ENCODE assay signal across 12 mouse cellular contexts in genomic region chr5:125358270-125358608, GRCm38 (mm10). TPM values are rescaled to one million over a fixed set of nuclear protein-coding genes. Genes with fewer than 3 reads are reported as not detected.
A peak's percentile ranks its signal among the peaks of the same experiment; 100 is the strongest.
DNase-seq lines count a peak whose midpoint lies in the region; ATAC-seq and TF ChIP-seq lines count a peak whose summit lies in the region.
"Had no signal": no experiment of that assay in that cellular context is flagged by ENCODE, and none has a peak within 500 bp of the region (broad histone marks: within the 10 kb centered on the region; RNA-seq: fewer than 3 reads in every experiment).

No protein-coding gene starts in this region.

- peaks cover 20% of the 10 kb centered on the region for H3K4me1 ChIP-seq in heart, embryonic 10.5 days
- peaks cover 5 to 35% of the 10 kb centered on the region in 2 experiments; a peak in 3 of 4 replicates for H3K4me1 ChIP-seq in CH12.LX (ENCODE audit: control insufficient read depth in 1 of 2, insufficient read depth in 2 of 2)
- peaks cover 21% of the 10 kb centered on the region for H3K4me1 ChIP-seq in embryonic facial prominence, embryonic 10.5 days

- 68% methylated on average over 5 of the region's 5 CpGs for WGBS in heart, embryonic 10.5 days
- 5% methylated on average over 5 of the region's 5 CpGs for WGBS in macrophage (ENCODE audit: missing documents)
- WGBS in embryonic facial prominence, embryonic 10.5 days = 79% methylated on average over 5 of the region's 5 CpGs

- H3K27ac ChIP-seq in heart, embryonic 10.5 days = peak overlapping the region; percentile 67; the same call in 1 of the 2 replicates
- no peak overlapping the region for H3K27ac ChIP-seq in CH12.LX (ENCODE audit: insufficient read depth, low read depth)
- H3K27ac ChIP-seq in macrophage = peak overlapping the region; percentile 83
- no peak overlapping the region for H3K27ac ChIP-seq in embryonic facial prominence, embryonic 10.5 days (replicated peaks)
- H3K27ac ChIP-seq: hindbrain, embryonic 14.5 days had no signal

- no peaks in the 10 kb centered on the region for H3K36me3 ChIP-seq in heart, embryonic 10.5 days
- H3K36me3 ChIP-seq in CH12.LX (replicated peaks in 1 of 2; ENCODE audit: control insufficient read depth in 1 of 2, insufficient read depth in 1 of 2, low read length in 1 of 2) = no peaks in the 10 kb centered on the region
- H3K36me3 ChIP-seq in macrophage (ENCODE audit: inconsistent target) = no peaks in the 10 kb centered on the region
- H3K36me3 ChIP-seq in embryonic facial prominence, embryonic 10.5 days (replicated peaks) = no peaks in the 10 kb centered on the region

- H3K79me2 ChIP-seq in CH12.LX (replicated peaks; ENCODE audit: control insufficient read depth, extremely low read depth, insufficient read depth, poor library complexity, severe bottlenecking) (no peaks in the 10 kb centered on the region), macrophage (ENCODE audit: inconsistent target) (no peaks in the 10 kb centered on the region)

- TF ChIP-seq RAD21 in CH12.LX (IDR thresholded peaks at IDR 0.05; ENCODE audit: low read depth, low read length) = no peak

- no peak overlapping the region for H3K9ac ChIP-seq in CH12.LX (ENCODE audit: insufficient read depth, low read depth)
- H3K9ac ChIP-seq: forebrain, postnatal 0 days; hindbrain, embryonic 14.5 days had no signal

- TF ChIP-seq EP300 in CH12.LX (IDR thresholded peaks at IDR 0.05; ENCODE audit: low read length) = no peak

- H3K9me3 ChIP-seq in heart, embryonic 10.5 days = 0 out of 2 replicates have a peak, but pooled peaks cover under 1% of the 10 kb centered on the region
- peaks cover 17% of the 10 kb centered on the region for H3K9me3 ChIP-seq in CH12.LX (replicated peaks; ENCODE audit: low read length)
- 0 out of 2 replicates have a peak, but pooled peaks cover 1% of the 10 kb centered on the region for H3K9me3 ChIP-seq in embryonic facial prominence, embryonic 10.5 days

- no peaks in the 10 kb centered on the region for H3K27me3 ChIP-seq in heart, embryonic 10.5 days (ENCODE audit: insufficient read depth, poor library complexity, severe bottlenecking)
- H3K27me3 ChIP-seq in CH12.LX (replicated peaks) = no peaks in the 10 kb centered on the region
- no peaks in the 10 kb centered on the region for H3K27me3 ChIP-seq in embryonic facial prominence, embryonic 10.5 days (replicated peaks; ENCODE audit: low read depth, poor library complexity, severe bottlenecking)

- peak overlapping the region; percentile 90 for H3K4me2 ChIP-seq in CH12.LX (ENCODE audit: insufficient read depth, low read depth, poor library complexity, severe bottlenecking)
- H3K4me2 ChIP-seq: hindbrain, embryonic 14.5 days had no signal

- ATAC-seq in hematopoietic stem cell, adult 5-6 weeks (replicated peaks in 1 of 2; ENCODE audit: insufficient read depth in 1 of 2, low FRiP score in 2 of 2, low TSS enrichment in 1 of 2, low read depth in 1 of 2, poor library complexity in 2 of 2, severe bottlenecking in 2 of 2) = peak; percentile 93 to 95
- ATAC-seq: forebrain, postnatal 0 days had no signal

- TF ChIP-seq POLR2A in CH12.LX (IDR thresholded peaks at IDR 0.05; ENCODE audit: low read depth, low read length) = no peak

- dilution Hi-C loops in CH12.LX (cut with MboI; ENCODE audit: extremely low pct_ligation_motif_present, extremely low pct_unique_long_range_greater_than_20kb, low sequenced_read_pairs) = no loop called here

- intact Hi-C loops in heart, postnatal 14 days (cut with DNase I) = no loop called here

- DNase-seq in heart, embryonic 10.5 days (ENCODE audit: low spot score) = no peak
- DNase-seq in heart, postnatal 14 days = no peak
- peak; percentile 66 for DNase-seq in CH12.LX (ENCODE audit: extremely low read depth)
- no peak for DNase-seq in adrenal gland, postnatal 4 days (ENCODE audit: low spot score in 2 of 2)
- DNase-seq in embryonic facial prominence, embryonic 10.5 days (ENCODE audit: low spot score) = no peak
- DNase-seq in urinary bladder, adult 18-20 months (ENCODE audit: low spot score in 2 of 2) = no peak
- DNase-seq: forebrain, postnatal 0 days; kidney, postnatal 25 days had no signal

- in situ Hi-C loops in CH12.LX (cut with MboI; ENCODE audit: low pct_ligation_motif_present, low pct_unique_long_range_greater_than_20kb, low sequenced_read_pairs) = loop anchor here (5.0 kb wide), 1 partner anchor 86 kb away; no protein-coding TSS in a partner anchor

- TF ChIP-seq CTCF in CH12.LX (conservative IDR thresholded peaks at IDR 0.05 in 1 of 2, IDR thresholded peaks at IDR 0.05 in 1 of 2; ENCODE audit: low read depth in 2 of 2, low read length in 2 of 2) = no peak; a peak in 1 of 4 replicates

- no peak overlapping the region for H3K4me3 ChIP-seq in heart, embryonic 10.5 days
- peak overlapping the region in 2 of 3 experiments; percentile 16 to 30 for H3K4me3 ChIP-seq in CH12.LX (replicated peaks in 1 of 3; ENCODE audit: low read depth in 2 of 3, low read length in 2 of 3, poor library complexity in 1 of 3)
- H3K4me3 ChIP-seq in macrophage (ENCODE audit: inconsistent target) = peak overlapping the region; percentile 8; the same call in 1 of the 2 replicates
- no peak overlapping the region for H3K4me3 ChIP-seq in embryonic facial prominence, embryonic 10.5 days

TF ChIP-seq in CH12.LX, 34 proteins besides CTCF, POLR2A, EP300 and RAD21:
- TF ChIP-seq E2F4 (IDR thresholded peaks at IDR 0.05; ENCODE audit: insufficient replicate concordance, low read depth, low read length) = no peak
- TF ChIP-seq TCF12 (IDR thresholded peaks at IDR 0.05; ENCODE audit: low read depth, low read length) = no peak
- no peak for TF ChIP-seq ETS1 (conservative IDR thresholded peaks at IDR 0.05; ENCODE audit: low read depth, low read length)
- no peak for TF ChIP-seq RCOR1 (conservative IDR thresholded peaks at IDR 0.05; ENCODE audit: low read depth, low read length)
- TF ChIP-seq GABPA (IDR thresholded peaks at IDR 0.05; ENCODE audit: insufficient replicate concordance, low read depth, low read length) = no peak
- TF ChIP-seq MAFK (IDR thresholded peaks at IDR 0.05; ENCODE audit: insufficient replicate concordance, low read length) = no peak
- TF ChIP-seq MEF2A (IDR thresholded peaks at IDR 0.05; ENCODE audit: borderline replicate concordance, low read depth, low read length) = no peak
- TF ChIP-seq ELF1 (IDR thresholded peaks at IDR 0.05; ENCODE audit: low read depth, low read length) = 0 out of 2 replicates have a peak, but pooled peaks have one; percentile 12

RNA-seq across cellular contexts. Expression of gene Scarb1, which starts 17.3 kb away (rescaled TPM):
- 73.1 and 94.3 TPM in 2 replicates for polyA plus RNA-seq in heart, embryonic 10.5 days (2016; fragmentation: Nextera tagmentation; extraction: Ambion mirVana)
- 10 to 100 TPM; 60.1 to 77.5 TPM for total RNA-seq in heart, postnatal 14 days (2021)
- total RNA-seq in CH12.LX (2012; rRNA removed) (11.6 and 12.3 TPM in 2 replicates), CH12.LX (2014; rRNA removed) (16.3 and 20.0 TPM in 2 replicates)
- polyA plus RNA-seq in CH12.LX (2012; ENCODE audit: insufficient read length, low read depth) (24.6 and 24.7 TPM in 2 replicates), macrophage (2018) (80.8 to 94.6 TPM (median 83.7 TPM) in 3 replicates)
- 35.7 and 45.6 TPM in 2 replicates for total RNA-seq in hematopoietic stem cell, adult 5-6 weeks (2017)
- total RNA-seq in macrophage (2018; cell fraction: chromatin; rRNA removed) = 100 to 1,000 TPM in 4 of 26 experiments, 10 to 100 TPM in 21, 1 to 10 TPM in 1; 8.4 to 109 (median 52.5) TPM
- 10 to 100 TPM; 43.9 to 88.4 (median 58.6) TPM for total RNA-seq in macrophage (2018; cell fraction: cytosol; rRNA removed)
- 100 to 1,000 TPM in 2 of 26 experiments, 10 to 100 TPM in 24; 21.7 to 129 (median 52.7) TPM for total RNA-seq in macrophage (2018; cell fraction: nucleus; rRNA removed)
- total RNA-seq in adrenal gland, postnatal 4 days (2021) = 100 to 1,000 TPM; 582 to 655 TPM
- polyA plus RNA-seq in embryonic facial prominence, embryonic 10.5 days (2016; fragmentation: Nextera tagmentation; extraction: Ambion mirVana) = 43.2 and 47.3 TPM in 2 replicates

RNA-seq across cellular contexts. Expression of gene Gm10382, which starts 30.9 kb away (rescaled TPM):
- 0.34 and 0.67 TPM in 2 replicates for polyA plus RNA-seq in heart, embryonic 10.5 days (2016; fragmentation: Nextera tagmentation; extraction: Ambion mirVana)
- under 1 TPM in 1 of 2 experiments, not detected in 1; 0.24 TPM for total RNA-seq in heart, postnatal 14 days (2021)
- 0.59 and 0.80 TPM in 2 replicates for total RNA-seq in CH12.LX (2012; rRNA removed)
- not detected in 2 replicates for total RNA-seq in CH12.LX (2014; rRNA removed)
- polyA plus RNA-seq in CH12.LX (2012; ENCODE audit: insufficient read length, low read depth) = 0.87 and 1.1 TPM in 2 replicates
- total RNA-seq in hematopoietic stem cell, adult 5-6 weeks (2017) = 0.63 and 1.6 TPM in 2 replicates
- 1 to 10 TPM in 20 of 26 experiments, under 1 TPM in 5, not detected in 1; 0.41 to 6.7 (median 1.5) TPM for total RNA-seq in macrophage (2018; cell fraction: chromatin; rRNA removed)
- total RNA-seq in macrophage (2018; cell fraction: cytosol; rRNA removed) = under 1 TPM in 20 of 26 experiments, not detected in 6; 0.05 to 0.63 (median 0.18) TPM
- total RNA-seq in macrophage (2018; cell fraction: nucleus; rRNA removed) = 10 to 100 TPM in 1 of 26 experiments, 1 to 10 TPM in 18, under 1 TPM in 4, not detected in 3; 0.60 to 10.9 (median 2.2) TPM
- polyA plus RNA-seq in macrophage (2018) = not detected in 3 replicates
- under 1 TPM in 1 of 2 experiments, not detected in 1; 0.25 TPM for total RNA-seq in adrenal gland, postnatal 4 days (2021)
- polyA plus RNA-seq in embryonic facial prominence, embryonic 10.5 days (2016; fragmentation: Nextera tagmentation; extraction: Ambion mirVana) = 0.53 and 0.60 TPM in 2 replicates
- polyA plus RNA-seq: embryonic facial prominence, embryonic 11.5 days had no signal

RNA-seq across cellular contexts. Expression of gene Ubc, which starts 31.8 kb away (rescaled TPM):
- polyA plus RNA-seq in heart, embryonic 10.5 days (2016; fragmentation: Nextera tagmentation; extraction: Ambion mirVana) = 921 and 966 TPM in 2 replicates
- total RNA-seq in heart, postnatal 14 days (2021) = 1,000 to 10,000 TPM in 1 of 2 experiments, 100 to 1,000 TPM in 1; 947 to 1,009 TPM
- total RNA-seq in CH12.LX (2012; rRNA removed) = 466 and 486 TPM in 2 replicates
- 650 and 656 TPM in 2 replicates for total RNA-seq in CH12.LX (2014; rRNA removed)
- polyA plus RNA-seq in CH12.LX (2012; ENCODE audit: insufficient read length, low read depth) = 687 and 803 TPM in 2 replicates
- total RNA-seq in hematopoietic stem cell, adult 5-6 weeks (2017) = 339 and 386 TPM in 2 replicates
- 100 to 1,000 TPM in 23 of 26 experiments, 10 to 100 TPM in 3; 63.9 to 507 (median 213) TPM for total RNA-seq in macrophage (2018; cell fraction: chromatin; rRNA removed)
- total RNA-seq in macrophage (2018; cell fraction: cytosol; rRNA removed) = 1,000 to 10,000 TPM in 21 of 26 experiments, 100 to 1,000 TPM in 5; 601 to 2,041 (median 1,305) TPM
- 100 to 1,000 TPM; 220 to 953 (median 671) TPM for total RNA-seq in macrophage (2018; cell fraction: nucleus; rRNA removed)
- 431 to 1,072 TPM (median 940 TPM) in 3 replicates for polyA plus RNA-seq in macrophage (2018)
- total RNA-seq in adrenal gland, postnatal 4 days (2021) = 1,000 to 10,000 TPM; 1,138 to 1,334 TPM
- polyA plus RNA-seq in embryonic facial prominence, embryonic 10.5 days (2016; fragmentation: Nextera tagmentation; extraction: Ambion mirVana) = 957 and 988 TPM in 2 replicates

Comparison
In these comparisons a context has a peak if more than half of its experiments do, and no peak if none do; other contexts are left out.
1. H3K27ac ChIP-seq: peak in heart, embryonic 10.5 days (single experiment) and macrophage (single experiment); none in CH12.LX (single experiment) and embryonic facial prominence, embryonic 10.5 days (single experiment).
2. H3K4me3 ChIP-seq: peak in CH12.LX (2 of 3) and macrophage (single experiment); none in heart, embryonic 10.5 days (single experiment) and embryonic facial prominence, embryonic 10.5 days (single experiment).
3. RNA of gene Scarb1, which starts 17.3 kb away (total RNA-seq): 582 to 655 TPM in adrenal gland, postnatal 4 days; 60.1 to 77.5 TPM in heart, postnatal 14 days, 35.7 to 45.6 TPM in hematopoietic stem cell, adult 5-6 weeks and 11.6 to 20.0 TPM in CH12.LX; every median in the first group is over 4 times any median in the second.